Mouse (Mus musculus) left cerebral cortex, adult 2 months (tissue): ENCODE measurements around the gene Stat4. TPM values are rescaled to one million over a fixed set of nuclear protein-coding genes. Genes with fewer than 3 reads are reported as not detected.

Source experiments
- DNase-seq, 2 experiments: peaks; one replicate each; pipeline ENCODE4 v3.0.0; 2021 to 2022; ENCODE audit warnings: low spot score in 2 of 2, mixed read lengths in 1 of 2; ENCODE audit errors: extremely low spot score in 1 of 2
- H3K27ac ChIP-seq: fragments of 200-600 bp; 2 replicates; pipeline ENCODE4 v1.8.1; 2022
- H3K4me3 ChIP-seq: fragments of 200-600 bp; 2 replicates; pipeline ENCODE4 v1.8.1; 2022
- CTCF ChIP-seq: fragments of 200-600 bp; IDR thresholded peaks from 2 replicates; pipeline ENCODE4 v1.8.1; 2022; ENCODE audit warnings: antibody characterized with exemption, mild to moderate bottlenecking, moderate library complexity
- intact Hi-C: fragments of 180-260 bp; cut with DNase I; formaldehyde crosslinking; loops from one replicate; pipeline ENCODE4 v1.15.1; 2025
- total RNA-seq, 2 experiments: library from RNA; stranded (reverse); gene quantifications; 2 replicates each; pipeline ENCODE4 v1.2.3; 2021

Gene Stat4
- total RNA-seq, 2 experiments from 2014 or later, result 3.5 to 5.0 TPM

GRCm38 (mm10) chr1:52079724-52080367 is 92.9 kb downstream of the Stat4 start:
- TF ChIP-seq CTCF, result no peak

DNA sequence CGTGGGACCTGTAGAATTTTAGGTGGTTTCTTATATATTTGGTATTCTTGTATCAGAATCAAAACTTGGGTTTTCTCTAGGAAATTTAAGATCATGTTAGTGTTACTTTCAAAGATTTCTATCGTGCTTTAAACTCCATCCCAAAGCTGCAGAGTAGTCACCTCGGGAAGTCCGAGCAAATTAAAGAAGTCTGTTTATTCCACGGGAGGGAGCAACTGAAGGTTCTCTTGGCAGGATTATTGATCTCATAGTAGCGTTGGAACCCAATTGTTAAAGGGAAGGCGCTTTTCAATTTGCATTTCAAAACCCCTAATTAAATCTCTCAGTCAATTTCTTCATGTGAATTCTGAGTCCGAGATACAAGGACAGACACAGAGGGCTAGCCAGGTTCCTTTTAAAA is 93.4 kb downstream of the Stat4 start:
- TF ChIP-seq CTCF, result no peak
- Histone ChIP-seq H3K27ac (no peak overlapping the region), H3K4me3 (no peak overlapping the region)
- no peak for DNase-seq
- intact Hi-C loops, result no loop called here

More at GRCm38 (mm10) chr1:52079724-52080367, 92.9 kb downstream of the Stat4 start:
- no peak overlapping the region for H3K27ac ChIP-seq
- H3K4me3 ChIP-seq, result no peak overlapping the region
- intact Hi-C loops, result no loop called here
- DNase-seq, result no peak

DNA sequence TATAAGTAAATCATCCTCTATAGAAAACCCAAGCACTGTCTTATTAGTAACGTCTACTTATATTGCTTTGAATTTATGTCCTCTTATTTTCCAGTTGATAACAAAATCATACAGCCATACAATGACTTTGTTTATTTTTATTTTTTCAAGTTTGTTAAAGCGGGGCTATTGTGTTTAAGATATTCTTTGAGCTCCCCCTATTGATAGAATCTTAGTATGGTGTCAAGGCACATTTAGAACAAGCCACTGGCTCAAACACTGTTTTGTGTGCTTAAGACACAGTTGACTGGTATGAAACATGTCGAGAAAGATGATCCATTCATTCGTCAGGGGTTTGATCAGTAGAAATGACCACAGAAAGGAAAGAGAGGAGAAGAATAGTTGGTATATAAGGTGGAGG is 99.3 kb downstream of the Stat4 start:
- no peak for DNase-seq
- peak; percentile 61 for TF ChIP-seq CTCF
- intact Hi-C loops, result loop anchor here (2.0 to 5.0 kb wide), 2 partner anchors 81 to 444 kb away; no protein-coding TSS in a partner anchor
- no peak overlapping the region for H3K4me3 ChIP-seq
- H3K27ac ChIP-seq, result no peak overlapping the region

DNA sequence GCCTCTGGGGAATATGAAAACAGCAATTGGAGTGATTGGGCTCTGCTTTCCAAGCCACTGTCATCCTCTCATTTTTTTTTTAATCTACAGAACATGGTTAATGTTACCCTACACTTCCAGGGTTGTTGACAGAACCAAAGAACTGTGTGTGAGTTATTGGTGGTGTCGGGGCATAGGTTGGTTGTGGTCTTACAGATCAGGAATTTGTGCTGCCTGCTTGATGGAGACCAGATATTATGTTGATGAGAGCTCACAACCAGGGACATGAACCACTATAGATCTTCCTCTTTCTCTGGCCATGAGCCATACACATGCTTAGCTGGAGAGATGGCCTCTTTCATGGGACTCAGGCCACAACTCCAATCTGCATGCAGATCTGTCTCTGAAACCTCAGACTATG is 100.2 kb downstream of the Stat4 start:
- TF ChIP-seq CTCF, result no peak
- intact Hi-C loops, result loop anchor here (2.0 to 5.0 kb wide), 2 partner anchors 82 to 445 kb away; no protein-coding TSS in a partner anchor

GRCm38 (mm10) chr1:52088634-52089033 is 101.7 kb downstream of the Stat4 start:
- no peak overlapping the region for H3K27ac ChIP-seq
- no peak overlapping the region for H3K4me3 ChIP-seq
- intact Hi-C loops, result loop anchor here (5.0 kb wide), 1 partner anchor 446 kb away; no protein-coding TSS in a partner anchor
- DNase-seq, result no peak
- no peak for TF ChIP-seq CTCF

More for the DNA sequence above, 100.2 kb downstream of the Stat4 start:
- Histone ChIP-seq H3K4me3 (no peak overlapping the region), H3K27ac (no peak overlapping the region)
- DNase-seq, result no peak

GRCm38 (mm10) chr1:52098618-52099232 is 111.8 kb downstream of the Stat4 start:
- DNase-seq, result no peak
- Histone ChIP-seq H3K27ac (no peak overlapping the region), H3K4me3 (no peak overlapping the region)
- TF ChIP-seq CTCF, result peak; percentile 78
- intact Hi-C loops, result loop anchor here (2.0 kb wide), 1 partner anchor 94 kb away; no protein-coding TSS in a partner anchor

DNA sequence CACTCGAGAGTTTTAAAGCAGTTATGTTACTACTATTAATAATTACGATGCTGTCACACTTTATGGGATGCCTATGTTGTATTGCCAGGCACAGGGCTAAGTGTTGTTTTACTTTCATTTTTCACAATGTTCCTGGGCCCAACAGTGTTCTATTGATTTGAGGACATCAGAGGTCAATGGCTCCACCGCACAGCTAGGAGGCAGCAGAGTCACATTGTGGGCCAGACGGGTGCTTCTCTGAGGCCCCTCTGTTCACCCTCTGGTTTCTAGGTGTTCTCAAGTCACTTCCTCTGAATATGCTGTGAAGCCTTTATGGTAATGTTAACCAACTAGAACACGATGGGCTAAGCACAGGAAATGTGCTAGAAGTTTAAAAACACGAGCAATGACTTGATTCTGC is 113.5 kb downstream of the Stat4 start:
- intact Hi-C loops, result no loop called here
- H3K4me3 ChIP-seq, result no peak overlapping the region
- H3K27ac ChIP-seq, result no peak overlapping the region
- peak; percentile 18 for TF ChIP-seq CTCF
- DNase-seq, result no peak

DNA sequence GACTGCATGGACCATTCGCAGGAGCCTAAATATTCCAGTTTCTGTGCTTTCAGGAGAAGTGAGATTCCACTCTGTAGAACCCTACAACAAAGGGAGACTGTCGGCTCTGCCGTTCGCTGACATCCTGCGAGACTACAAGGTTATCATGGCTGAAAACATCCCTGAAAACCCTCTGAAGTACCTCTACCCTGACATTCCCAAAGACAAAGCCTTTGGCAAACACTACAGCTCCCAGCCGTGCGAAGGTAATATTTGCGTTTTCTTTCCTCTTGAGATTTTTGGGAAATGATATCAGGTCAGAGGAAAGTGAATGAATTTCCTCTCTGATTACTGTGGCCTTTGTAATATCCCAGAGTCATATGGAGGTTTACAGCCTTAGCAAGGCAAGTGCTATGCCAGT is 115.8 kb downstream of the Stat4 start:
- intact Hi-C loops, result no loop called here
- no peak for TF ChIP-seq CTCF
- DNase-seq, result no peak
- Histone ChIP-seq H3K4me3 (no peak overlapping the region), H3K27ac (no peak overlapping the region)

GRCm38 (mm10) chr1:52107206-52107605 is 120.3 kb downstream of the Stat4 start:
- Histone ChIP-seq H3K4me3 (no peak overlapping the region), H3K27ac (no peak overlapping the region)
- DNase-seq, result no peak
- TF ChIP-seq CTCF, result no peak
- intact Hi-C loops, result no loop called here

GRCm38 (mm10) chr1:52111217-52111616 is 124.3 kb downstream of the Stat4 start:
- intact Hi-C loops, result no loop called here
- TF ChIP-seq CTCF, result no peak
- Histone ChIP-seq H3K4me3 (no peak overlapping the region), H3K27ac (no peak overlapping the region)
- DNase-seq, result no peak

DNA sequence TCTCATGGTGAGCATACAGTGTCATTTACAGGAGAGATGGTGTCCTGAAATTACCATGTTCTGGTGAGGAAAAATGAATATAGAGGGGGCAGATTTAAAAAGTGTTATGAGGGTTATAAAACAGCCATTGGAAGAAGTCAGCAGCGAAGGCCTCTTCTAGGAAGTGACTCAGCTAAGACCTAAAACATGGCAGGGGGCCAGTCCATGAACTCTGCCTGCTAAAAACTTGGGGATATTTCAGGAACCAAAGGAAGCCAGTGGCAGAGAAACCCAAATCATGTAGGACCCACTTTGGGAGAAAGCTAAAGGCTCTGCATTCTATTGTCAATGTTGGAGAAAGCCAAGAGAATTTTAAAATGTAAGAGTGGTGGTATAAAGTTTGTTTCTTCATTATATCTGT is 125.4 kb downstream of the Stat4 start:
- TF ChIP-seq CTCF, result no peak
- no peak for DNase-seq
- H3K27ac ChIP-seq, result no peak overlapping the region
- intact Hi-C loops, result no loop called here
- no peak overlapping the region for H3K4me3 ChIP-seq

DNA sequence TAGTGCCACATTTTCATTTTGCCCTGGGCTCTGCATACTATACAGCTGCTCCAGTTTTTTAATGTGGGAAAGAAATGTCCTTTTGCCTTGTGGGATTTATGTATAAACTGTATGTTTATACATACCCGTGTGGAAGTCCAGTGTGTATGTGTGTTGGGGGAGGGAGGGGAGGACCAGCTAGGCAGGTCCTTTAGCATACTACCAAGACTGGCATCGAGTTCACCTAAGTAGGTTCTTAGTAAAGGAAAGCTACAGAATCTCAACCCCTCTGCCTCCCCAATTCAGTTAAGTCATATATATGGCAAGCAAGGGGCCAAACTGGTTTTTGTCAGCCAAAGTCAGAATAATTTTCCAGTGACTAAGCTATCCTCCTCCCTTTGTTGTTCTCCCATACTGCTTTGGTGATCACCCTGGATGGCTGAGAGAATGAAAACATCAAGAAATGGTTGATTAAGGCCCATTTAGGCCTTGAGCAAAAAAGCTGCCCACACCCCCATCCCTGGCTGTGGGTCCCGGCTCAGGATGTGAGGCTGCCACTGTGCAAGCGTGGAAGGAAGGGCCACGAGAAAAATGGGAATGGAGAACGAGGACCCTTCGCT is 126.2 kb downstream of the Stat4 start:
- no peak for TF ChIP-seq CTCF
- no peak for DNase-seq
- intact Hi-C loops, result no loop called here
- Histone ChIP-seq H3K4me3 (peak overlapping the region; percentile 46), H3K27ac (peak overlapping the region; percentile 87)

DNA sequence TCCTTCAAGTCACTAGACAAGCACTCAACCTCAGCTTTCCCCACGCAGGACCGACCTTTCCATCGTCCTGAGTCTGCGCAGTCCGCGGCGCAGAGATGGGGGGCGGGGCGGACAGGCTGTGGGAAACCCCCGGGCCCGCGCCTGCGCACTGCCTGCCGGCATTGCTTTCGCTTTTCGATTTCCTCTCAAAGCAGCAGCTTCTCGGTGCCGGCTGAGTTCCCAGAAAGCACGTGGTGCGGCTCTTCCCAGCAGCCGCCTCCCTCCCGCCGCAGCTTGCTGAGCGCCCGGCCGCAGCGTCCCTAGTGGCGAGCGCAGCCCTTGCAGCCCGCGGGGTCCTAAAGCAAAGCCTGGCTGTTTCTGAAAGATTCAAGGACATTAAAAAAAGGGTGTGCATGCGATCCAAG is 126.7 kb downstream of the Stat4 start:
- peak; percentile 99 for DNase-seq
- Histone ChIP-seq H3K4me3 (peak overlapping the region; percentile 46), H3K27ac (peak overlapping the region; percentile 87)
- TF ChIP-seq CTCF, result peak; percentile 100
- intact Hi-C loops, result no loop called here
